Mouse (Mus musculus) kidney, embryonic 14.5 days (tissue): ENCODE results near the gene Enc1. TPM values are rescaled to one million over a fixed set of nuclear protein-coding genes. Genes with fewer than 3 reads are reported as not detected.
A peak's percentile ranks its signal among the peaks of the same experiment; 100 is the strongest.

Source experiments
- ATAC-seq: fragments of 200-750 bp; cut with Nextera tagmentation; 2 replicates; pipeline ENCODE4 v1.8.0; 2017; ENCODE audit warnings: moderate number of reproducible peaks, mild to moderate bottlenecking, moderate TSS enrichment, moderate library complexity; ENCODE audit not compliant: low FRiP score, low TSS enrichment
- H3K27ac ChIP-seq: fragments of 300-500 bp; sonication (generic); 2 replicates; pipeline ENCODE4 v1.5.1; 2014; ENCODE audit warnings: low read depth, mild to moderate bottlenecking, low read length, moderate library complexity, mixed read lengths
- H3K27me3 ChIP-seq: fragments of 300-500 bp; sonication (generic); 2 replicates; pipeline ENCODE4 v1.6.1; 2014; ENCODE audit warnings: mild to moderate bottlenecking, low read length; ENCODE audit not compliant: control insufficient read depth, insufficient read depth
- H3K36me3 ChIP-seq: fragments of 300-500 bp; sonication (generic); 2 replicates; pipeline ENCODE4 v1.6.1; 2014; ENCODE audit warnings: low read length, mixed read lengths; ENCODE audit not compliant: control insufficient read depth, insufficient read depth
- H3K4me1 ChIP-seq: fragments of 300-500 bp; sonication (generic); 2 replicates; pipeline ENCODE4 v1.6.1; 2014; ENCODE audit warnings: low read length, mixed read lengths; ENCODE audit not compliant: control insufficient read depth, insufficient read depth
- H3K4me2 ChIP-seq: fragments of 300-500 bp; sonication (generic); replicated peaks from 2 replicates; pipeline ENCODE4 v1.6.1; 2014; ENCODE audit warnings: low read depth, mild to moderate bottlenecking, low read length
- H3K4me3 ChIP-seq: fragments of 300-500 bp; sonication (generic); 2 replicates; pipeline ENCODE4 v1.5.1; 2014; ENCODE audit warnings: mild to moderate bottlenecking, low read length
- H3K9ac ChIP-seq: fragments of 300-500 bp; sonication (generic); 2 replicates; pipeline ENCODE4 v1.6.1; 2014; ENCODE audit warnings: low read depth, mild to moderate bottlenecking, low read length, moderate library complexity
- H3K9me3 ChIP-seq: fragments of 300-500 bp; sonication (generic); 2 replicates; pipeline ENCODE4 v1.6.1; 2016; ENCODE audit warnings: low read length; ENCODE audit not compliant: control insufficient read depth
- WGBS: fragments of 180-500 bp; shearing (Covaris S2); extraction: QIAGEN DNeasy Blood & Tissue Kit; methylation state at CpG from one replicate; pipeline ENCODE4 v1.1.7; 2014; 5-methylcytosine and 5-hydroxymethylcytosine counted together
- polyA plus RNA-seq: library from polyadenylated mRNA; unstranded; fragments of >200 nt; fragmentation: Nextera tagmentation; extraction: Ambion mirVana; gene quantifications from 2 replicates; pipeline ENCODE4 v1.2.1, GENCODE M21; 2014

The Enc1 gene
- polyA plus RNA-seq, result 14.2 and 14.6 TPM in 2 replicates

- Histone ChIP-seq H3K9ac (peak within 1 kb of the TSS; percentile 95), H3K4me3 (peak within 1 kb of the TSS; percentile 89), H3K27me3 (no peaks in the 10 kb centered on the region), H3K9me3 (no peaks in the 10 kb centered on the region), H3K4me2 (peak within 1 kb of the TSS; percentile 97), H3K4me1 (peaks cover 36% of the 10 kb centered on the region), H3K27ac (peak within 1 kb of the TSS; percentile 98), H3K36me3 (peaks cover 16% of the 10 kb centered on the region)
- peak; percentile 94 for ATAC-seq
- WGBS, result under 1% methylated on average over 84 of the region's 89 CpGs
These were observed at the start of gene Enc1 for GRCm38 (mm10) chr13:97240965-97241786. Gene Enc1 (plus strand): TSS chr13:97241105.

- WGBS, result 86% methylated on average over 11 of the region's 11 CpGs
- no peak for ATAC-seq
- H3K9me3 ChIP-seq, result no peaks in the 10 kb centered on the region
These were observed 48.3 kb upstream of the Enc1 start for GRCm38 (mm10) chr13:97192649-97193048.

GRCm38 (mm10) chr13:97193420-97193819 is 47.5 kb upstream of the Enc1 start:
- Histone ChIP-seq H3K9me3 (no peaks in the 10 kb centered on the region), H3K4me3 (no peak overlapping the region), H3K4me2 (no peak overlapping the region), H3K36me3 (no peaks in the 10 kb centered on the region), H3K27me3 (no peaks in the 10 kb centered on the region), H3K4me1 (no peaks in the 10 kb centered on the region), H3K9ac (no peak overlapping the region), H3K27ac (no peak overlapping the region)
- no peak for ATAC-seq
- 69% methylated on average over 7 of the region's 7 CpGs for WGBS

More at GRCm38 (mm10) chr13:97192649-97193048, 48.3 kb upstream of the Enc1 start:
- Histone ChIP-seq H3K4me1 (no peaks in the 10 kb centered on the region), H3K4me3 (no peak overlapping the region), H3K4me2 (no peak overlapping the region), H3K27ac (no peak overlapping the region), H3K36me3 (no peaks in the 10 kb centered on the region), H3K9ac (no peak overlapping the region), H3K27me3 (no peaks in the 10 kb centered on the region)

- no peaks in the 10 kb centered on the region for H3K27me3 ChIP-seq
- ATAC-seq, result no peak
- H3K4me3 ChIP-seq, result no peak overlapping the region
- no peak overlapping the region for H3K4me2 ChIP-seq
- no peak overlapping the region for H3K27ac ChIP-seq
- H3K4me1 ChIP-seq, result no peaks in the 10 kb centered on the region
- no peaks in the 10 kb centered on the region for H3K9me3 ChIP-seq
- H3K36me3 ChIP-seq, result no peaks in the 10 kb centered on the region
- H3K9ac ChIP-seq, result no peak overlapping the region
- 69% methylated on average over 12 of the region's 12 CpGs for WGBS
These were observed 44.5 kb upstream of the Enc1 start for GRCm38 (mm10) chr13:97196186-97196924.

- Histone ChIP-seq H3K27me3 (no peaks in the 10 kb centered on the region), H3K9me3 (no peaks in the 10 kb centered on the region), H3K9ac (no peak overlapping the region), H3K36me3 (no peaks in the 10 kb centered on the region), H3K4me2 (no peak overlapping the region), H3K27ac (no peak overlapping the region), H3K4me1 (no peaks in the 10 kb centered on the region), H3K4me3 (no peak overlapping the region)
- ATAC-seq, result no peak
- WGBS, result 87% methylated on average over 2 of the region's 2 CpGs
These were observed 44.0 kb upstream of the Enc1 start for GRCm38 (mm10) chr13:97196925-97197218.

GRCm38 (mm10) chr13:97197932-97198562 is 42.9 kb upstream of the Enc1 start, which contains the start of gene Hexb:
Gene Hexb (minus strand): TSS chr13:97198357.
- peak; percentile 97 for ATAC-seq

GRCm38 (mm10) chr13:97199123-97199522 is 41.8 kb upstream of the Enc1 start:
- no peak overlapping the region for H3K4me3 ChIP-seq
- no peaks in the 10 kb centered on the region for H3K4me1 ChIP-seq
- ATAC-seq, result no peak
- no peak overlapping the region for H3K9ac ChIP-seq
- no peaks in the 10 kb centered on the region for H3K27me3 ChIP-seq
- no peaks in the 10 kb centered on the region for H3K9me3 ChIP-seq
- no peak overlapping the region for H3K27ac ChIP-seq
- 81% methylated on average over 2 of the region's 2 CpGs for WGBS
- H3K4me2 ChIP-seq, result no peak overlapping the region
- H3K36me3 ChIP-seq, result no peaks in the 10 kb centered on the region

More at GRCm38 (mm10) chr13:97197932-97198562, 42.9 kb upstream of the Enc1 start, which contains the start of gene Hexb:
- H3K4me3 ChIP-seq, result peak within 1 kb of the TSS; percentile 58
- H3K36me3 ChIP-seq, result no peaks in the 10 kb centered on the region
- H3K4me2 ChIP-seq, result peak within 1 kb of the TSS; percentile 83
- H3K9ac ChIP-seq, result peak within 1 kb of the TSS; percentile 65
- no peaks in the 10 kb centered on the region for H3K27me3 ChIP-seq
- H3K4me1 ChIP-seq, result no peaks in the 10 kb centered on the region
- no peaks in the 10 kb centered on the region for H3K9me3 ChIP-seq
- under 1% methylated on average over 44 of the region's 45 CpGs for WGBS
- peak within 1 kb of the TSS; percentile 63; the same call in 1 of the 2 replicates for H3K27ac ChIP-seq

GRCm38 (mm10) chr13:97201076-97201475 is 39.8 kb upstream of the Enc1 start:
- no peak for ATAC-seq

More at GRCm38 (mm10) chr13:97201076-97201475, 39.8 kb upstream of the Enc1 start:
- no peaks in the 10 kb centered on the region for H3K36me3 ChIP-seq
- no peaks in the 10 kb centered on the region for H3K27me3 ChIP-seq
- no peaks in the 10 kb centered on the region for H3K9me3 ChIP-seq
- no peak overlapping the region for H3K27ac ChIP-seq
- H3K4me3 ChIP-seq, result no peak overlapping the region
- no peaks in the 10 kb centered on the region for H3K4me1 ChIP-seq
- H3K4me2 ChIP-seq, result no peak overlapping the region
- WGBS, result 61% methylated on average over 7 of the region's 7 CpGs
- H3K9ac ChIP-seq, result no peak overlapping the region
